10 mouse cellular contexts compared by ENCODE assay signal in the genomic region with DNA sequence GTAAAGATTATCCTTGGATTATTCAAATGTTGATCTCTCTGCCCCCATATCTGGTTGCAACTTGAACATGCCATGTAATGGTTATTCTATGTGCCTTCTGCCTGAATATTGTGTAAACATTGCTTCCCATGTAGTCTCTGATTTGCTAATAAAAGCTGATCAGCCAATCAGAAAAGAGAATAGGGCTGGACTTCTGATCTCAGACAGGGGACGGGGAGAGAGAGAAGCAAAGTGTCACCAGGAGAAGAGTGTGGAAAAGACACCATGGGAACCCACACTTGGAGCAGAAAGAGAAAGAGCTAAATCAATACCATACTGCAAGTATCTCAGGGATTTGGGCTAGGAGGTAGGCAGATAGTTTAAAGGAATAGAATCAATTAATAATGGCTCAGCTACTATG. TPM values are rescaled to one million over a fixed set of nuclear protein-coding genes. Genes with fewer than 3 reads are reported as not detected.
DNase-seq lines count a peak whose midpoint lies in the region; ATAC-seq lines count a peak whose summit lies in the region.
"Had no signal": no experiment of that assay in that cellular context is flagged by ENCODE, and none has a peak within 500 bp of the region (broad histone marks: within the 10 kb centered on the region; RNA-seq: fewer than 3 reads in every experiment).

A gene (plus strand): TSS at position 301 of the 400 bp plus-strand sequence.

- ATAC-seq in heart, embryonic 15.5 days (replicated peaks; ENCODE audit: insufficient number of reproducible peaks, insufficient read depth, low FRiP score, low read depth) = no peak
- peak; percentile 9; the same call in 1 of the 2 replicates for ATAC-seq in hindbrain, embryonic 13.5 days (ENCODE audit: low FRiP score)
- ATAC-seq in midbrain, embryonic 13.5 days = peak; percentile 34
- ATAC-seq in frontal cortex, adult (ENCODE audit: low TSS enrichment) = no peak; the same call in 1 of the 2 replicates

- intact Hi-C loops in heart, postnatal 25 days (cut with DNase I) = no loop called here

- no peaks in the 10 kb centered on the region for H3K9me3 ChIP-seq in heart, embryonic 15.5 days (replicated peaks)
- H3K9me3 ChIP-seq in embryonic facial prominence, embryonic 10.5 days = no peaks in the 10 kb centered on the region
- no peaks in the 10 kb centered on the region for H3K9me3 ChIP-seq in hindbrain, embryonic 13.5 days
- no peaks in the 10 kb centered on the region for H3K9me3 ChIP-seq in midbrain, embryonic 13.5 days
- H3K9me3 ChIP-seq: G1E had no signal

- H3K4me2 ChIP-seq in heart, embryonic 15.5 days = peak within 1 kb of the TSS; percentile 78
- peak within 1 kb of the TSS; percentile 66 for H3K4me2 ChIP-seq in hindbrain, embryonic 13.5 days
- H3K4me2 ChIP-seq in midbrain, embryonic 13.5 days (replicated peaks) = peak within 1 kb of the TSS; percentile 67

- peak within 1 kb of the TSS; percentile 72 for H3K4me3 ChIP-seq in heart, embryonic 15.5 days
- peak within 1 kb of the TSS; percentile 72 for H3K4me3 ChIP-seq in embryonic facial prominence, embryonic 10.5 days
- H3K4me3 ChIP-seq in hindbrain, embryonic 13.5 days = peak within 1 kb of the TSS; percentile 70
- peak within 1 kb of the TSS; percentile 74 for H3K4me3 ChIP-seq in midbrain, embryonic 13.5 days (replicated peaks)

- H3K27me3 ChIP-seq in heart, embryonic 15.5 days = no peaks in the 10 kb centered on the region
- H3K27me3 ChIP-seq in embryonic facial prominence, embryonic 10.5 days (replicated peaks; ENCODE audit: low read depth, poor library complexity, severe bottlenecking) = no peaks in the 10 kb centered on the region
- no peaks in the 10 kb centered on the region for H3K27me3 ChIP-seq in hindbrain, embryonic 13.5 days
- no peaks in the 10 kb centered on the region for H3K27me3 ChIP-seq in midbrain, embryonic 13.5 days

- H3K27ac ChIP-seq in heart, embryonic 15.5 days = peak within 1 kb of the TSS; percentile 88
- H3K27ac ChIP-seq in embryonic facial prominence, embryonic 10.5 days (replicated peaks) = peak within 1 kb of the TSS; percentile 97
- H3K27ac ChIP-seq in hindbrain, embryonic 13.5 days = peak within 1 kb of the TSS; percentile 93
- peak within 1 kb of the TSS; percentile 89 for H3K27ac ChIP-seq in midbrain, embryonic 13.5 days

- no peak for DNase-seq in heart, postnatal 25 days (ENCODE audit: low spot score)
- no peak for DNase-seq in embryonic facial prominence, embryonic 10.5 days (ENCODE audit: low spot score)
- no peak for DNase-seq in frontal cortex, postnatal 10 days (ENCODE audit: low spot score in 2 of 2)
- DNase-seq in cerebellum, postnatal 10 days = no peak

- H3K4me1 ChIP-seq in heart, embryonic 15.5 days (replicated peaks) = no peaks in the 10 kb centered on the region
- peaks cover 3% of the 10 kb centered on the region; the same call in 1 of the 2 replicates for H3K4me1 ChIP-seq in embryonic facial prominence, embryonic 10.5 days
- H3K4me1 ChIP-seq in hindbrain, embryonic 13.5 days (replicated peaks) = peaks cover 3% of the 10 kb centered on the region; the same call in 1 of the 2 replicates
- H3K4me1 ChIP-seq in midbrain, embryonic 13.5 days (replicated peaks) = peaks cover 7% of the 10 kb centered on the region

- H3K36me3 ChIP-seq in heart, embryonic 15.5 days = no peaks in the 10 kb centered on the region
- no peaks in the 10 kb centered on the region for H3K36me3 ChIP-seq in embryonic facial prominence, embryonic 10.5 days (replicated peaks)
- H3K36me3 ChIP-seq in hindbrain, embryonic 13.5 days = no peaks in the 10 kb centered on the region
- H3K36me3 ChIP-seq in midbrain, embryonic 13.5 days = no peaks in the 10 kb centered on the region
- H3K36me3 ChIP-seq: G1E had no signal

- 28% methylated on average over 1 of the region's 1 CpGs for WGBS in heart, embryonic 15.5 days
- 40% methylated on average over 1 of the region's 1 CpGs for WGBS in embryonic facial prominence, embryonic 10.5 days
- WGBS in hindbrain, embryonic 13.5 days = 36% methylated on average over 1 of the region's 1 CpGs
- WGBS in midbrain, embryonic 13.5 days = 31% methylated on average over 1 of the region's 1 CpGs

- peak within 1 kb of the TSS; percentile 77 for H3K9ac ChIP-seq in heart, embryonic 15.5 days
- peak within 1 kb of the TSS; percentile 89 for H3K9ac ChIP-seq in hindbrain, embryonic 13.5 days
- H3K9ac ChIP-seq in midbrain, embryonic 13.5 days (replicated peaks) = peak within 1 kb of the TSS; percentile 86

RNA-seq across cellular contexts. Expression of the gene that starts here (rescaled TPM):
- polyA plus RNA-seq in heart, embryonic 15.5 days (2015; fragmentation: Nextera tagmentation; extraction: Ambion mirVana) = 0.77 and 0.91 TPM in 2 replicates
- under 1 TPM; 0.39 to 0.87 TPM for total RNA-seq in heart, postnatal 25 days (2021)
- 2.3 and 2.9 TPM in 2 replicates for polyA plus RNA-seq in embryonic facial prominence, embryonic 10.5 days (2016; fragmentation: Nextera tagmentation; extraction: Ambion mirVana)
- polyA plus RNA-seq in hindbrain, embryonic 13.5 days (2015; fragmentation: Nextera tagmentation; extraction: Ambion mirVana) = 3.0 and 3.2 TPM in 2 replicates
- 2.6 TPM in 2 replicates for polyA plus RNA-seq in midbrain, embryonic 13.5 days (2015; fragmentation: Nextera tagmentation; extraction: Ambion mirVana)
- total RNA-seq: megakaryocyte progenitor cell, adult 5-6 weeks had no signal
- polyA plus RNA-seq: G1E had no signal

Comparison
In these comparisons a context has a peak if more than half of its experiments do, and no peak if none do; other contexts are left out.
1. ATAC-seq: peak in hindbrain, embryonic 13.5 days (single experiment) and midbrain, embryonic 13.5 days (single experiment); none in heart, embryonic 15.5 days (single experiment) and frontal cortex, adult (single experiment).
2. Peak in every context shown above with its lines, with median percentiles within 50 percentile points of each other: H3K27ac ChIP-seq, H3K4me2 ChIP-seq, H3K4me3 ChIP-seq and H3K9ac ChIP-seq.